Mouse (Mus musculus) forebrain, embryonic 13.5 days (tissue): ENCODE data around the gene Tecpr2. TPM values are rescaled to one million over a fixed set of nuclear protein-coding genes. Genes with fewer than 3 reads are reported as not detected.

Experiments used
- polyA plus RNA-seq: library from polyadenylated mRNA; unstranded; fragments of >200 nt; fragmentation: Nextera tagmentation; extraction: Ambion mirVana; gene quantifications from 2 replicates; pipeline ENCODE4 v1.2.1, GENCODE M21; 2015

Tecpr2 gene
- polyA plus RNA-seq, 1 experiment from 2014 or later: 5.4 TPM

Other genes starting within 250 kb of the Tecpr2 start
- gene 1700001K19Rik, start 206.6 kb upstream of the Tecpr2 start, polyA plus RNA-seq: 0.25 and 0.53 TPM in 2 replicates
- gene Hsp90aa1, start 186.5 kb upstream of the Tecpr2 start, polyA plus RNA-seq: 1,477 and 1,490 TPM in 2 replicates
- gene Wdr20, start 151.3 kb upstream of the Tecpr2 start, polyA plus RNA-seq: 26.9 and 29.9 TPM in 2 replicates
- 11.6 and 13.1 TPM in 2 replicates for gene Mok, start 48.3 kb upstream of the Tecpr2 start, polyA plus RNA-seq
- 3.0 and 3.6 TPM in 2 replicates for gene Zfp839, start 39.0 kb upstream of the Tecpr2 start, polyA plus RNA-seq
- gene Cinp, start 119 bp upstream of the Tecpr2 start, polyA plus RNA-seq: 70.9 and 76.6 TPM in 2 replicates
- 9.1 and 9.4 TPM in 2 replicates for gene Ankrd9, start 89.8 kb downstream of the Tecpr2 start, polyA plus RNA-seq
- gene Rcor1, start 150.1 kb downstream of the Tecpr2 start, polyA plus RNA-seq: 8.0 and 8.4 TPM in 2 replicates